Mouse (Mus musculus) liver (tissue): ENCODE measurements at regions not wholly inside any gene's neighbourhood (a gene's known extent, or its start where the extent isn't known, plus 50 kb on each side); places are given as distances from the start of the nearest gene placed in this dataset.
A peak's percentile ranks its signal among the peaks of the same experiment; 100 is the strongest.

Experiments
- DNase-seq: peaks from one replicate; pipeline ENCODE4 v3.0.0-alpha.2; 2020; ENCODE audit warnings: mixed read lengths

DNA sequence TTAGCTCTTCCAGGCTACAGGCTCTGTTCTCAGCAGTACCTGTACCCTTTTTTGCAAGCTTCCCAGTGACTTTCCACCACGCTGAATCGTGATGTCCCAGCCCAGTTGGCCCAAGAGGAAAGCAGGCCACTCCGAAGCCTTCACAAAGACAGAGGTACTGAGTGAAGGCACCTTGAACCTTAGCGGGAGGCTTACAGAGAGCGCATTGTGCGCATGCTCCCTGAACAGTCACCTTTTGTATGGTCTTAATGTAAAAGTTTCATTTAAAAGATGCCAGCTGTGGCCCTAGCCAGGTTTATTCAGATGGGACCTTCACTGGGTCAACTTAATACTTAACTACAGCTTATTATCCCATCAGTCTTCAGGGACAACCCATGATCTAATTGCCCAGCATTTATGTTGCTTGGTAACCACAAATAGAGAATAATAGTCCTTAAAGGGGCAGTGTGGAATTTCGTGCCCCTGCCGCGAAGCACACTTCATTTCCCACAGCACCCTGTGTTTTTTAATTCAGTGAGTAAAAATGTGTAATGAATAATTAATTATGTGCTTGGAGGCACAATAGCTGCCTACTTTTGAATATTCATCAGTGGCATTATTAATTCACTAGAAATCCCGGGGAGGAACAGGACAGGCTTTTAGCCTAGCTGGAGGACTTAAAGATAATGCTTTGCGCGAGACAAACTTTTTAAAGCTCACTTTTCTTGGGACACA lies 111.3 kb upstream of the Vrk1 start:
- DNase-seq: no peak

GRCm38 (mm10) chr12:105899294-105899909 lies 110.6 kb upstream of the Vrk1 start:
- DNase-seq: no peak

DNA sequence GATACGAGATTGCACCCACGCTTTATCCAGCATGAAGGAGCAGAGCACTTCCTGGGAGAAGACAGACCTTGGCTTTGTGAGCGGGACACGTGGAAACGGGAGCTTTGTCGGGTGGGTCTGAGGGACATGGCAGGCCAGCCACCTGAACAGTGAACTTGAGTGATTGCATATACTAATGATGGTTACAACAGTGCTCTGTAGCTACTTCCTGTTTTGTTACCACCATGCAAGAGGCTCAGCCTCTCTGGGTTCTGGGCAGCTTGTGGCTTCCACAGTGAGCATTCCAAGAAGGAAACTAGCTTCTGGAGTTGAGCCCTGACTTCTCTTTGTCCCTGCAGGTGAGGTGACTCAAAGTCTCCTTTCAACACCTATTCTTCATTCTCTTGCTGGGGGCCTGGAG lies 109.5 kb upstream of the Vrk1 start:
- DNase-seq: no peak

- DNase-seq: peak; percentile 17
Observed at GRCm38 (mm10) chr12:105903072-105903471, 107.0 kb upstream of the Vrk1 start.

DNA sequence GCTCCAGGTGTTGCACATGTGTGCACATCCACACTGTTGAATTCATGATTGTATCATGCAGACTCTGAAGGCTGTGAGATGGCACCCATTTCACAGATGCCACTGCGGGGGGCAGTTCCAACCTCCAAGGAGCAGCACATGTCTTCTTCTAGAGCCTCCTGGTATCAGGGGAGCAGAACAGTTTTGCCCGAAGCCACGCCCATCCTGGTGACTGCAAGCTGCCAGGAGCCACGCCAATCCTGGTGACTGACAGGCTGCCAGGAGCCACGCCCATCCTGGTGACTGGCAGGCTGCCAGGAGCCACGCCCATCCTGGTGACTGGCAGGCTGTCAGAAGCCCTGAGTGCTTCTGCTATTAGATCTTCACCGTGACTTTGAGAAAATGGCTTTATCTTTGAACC lies 103.4 kb upstream of the Vrk1 start:
- DNase-seq: peak; percentile 83

DNA sequence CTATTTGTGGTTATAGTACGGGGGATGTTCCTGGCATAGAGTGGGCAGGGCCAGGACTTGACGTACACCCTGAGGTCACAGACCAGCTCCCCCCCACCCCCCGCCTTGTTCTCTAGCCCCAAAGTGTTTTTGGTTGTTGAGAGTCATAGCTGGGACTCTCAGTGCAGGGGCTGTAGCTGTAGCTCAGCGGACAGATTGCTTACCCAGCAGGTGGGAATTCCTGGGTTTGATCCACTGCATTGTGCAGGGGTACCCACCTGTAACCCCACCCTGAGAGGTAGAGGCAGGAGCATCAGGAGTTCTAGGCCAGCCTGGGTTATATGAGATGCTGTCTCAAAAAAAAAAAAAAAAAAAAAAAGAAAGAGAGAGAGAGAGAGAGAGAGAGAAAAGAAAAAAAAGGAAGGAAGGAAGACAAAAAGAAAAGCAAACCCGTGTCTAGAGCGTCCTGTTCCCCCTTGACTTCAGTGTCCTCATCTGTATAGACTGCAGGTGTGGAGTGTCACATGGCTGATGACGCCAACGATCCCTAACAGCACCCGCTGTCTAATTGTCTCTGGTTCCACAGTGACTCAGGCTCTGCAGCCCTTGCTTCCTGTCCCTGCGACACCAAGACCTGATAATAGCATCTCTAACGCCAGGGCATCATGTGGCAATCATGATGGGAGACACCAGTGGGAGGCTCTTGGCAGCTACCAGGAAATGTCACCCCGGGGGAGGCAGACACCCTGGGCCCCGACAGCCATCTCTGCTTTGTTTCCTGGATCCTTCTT lies 102.0 kb upstream of the Vrk1 start:
- DNase-seq: no peak

GRCm38 (mm10) chr12:105911556-105911955 lies 98.5 kb upstream of the Vrk1 start:
- no peak for DNase-seq

DNA sequence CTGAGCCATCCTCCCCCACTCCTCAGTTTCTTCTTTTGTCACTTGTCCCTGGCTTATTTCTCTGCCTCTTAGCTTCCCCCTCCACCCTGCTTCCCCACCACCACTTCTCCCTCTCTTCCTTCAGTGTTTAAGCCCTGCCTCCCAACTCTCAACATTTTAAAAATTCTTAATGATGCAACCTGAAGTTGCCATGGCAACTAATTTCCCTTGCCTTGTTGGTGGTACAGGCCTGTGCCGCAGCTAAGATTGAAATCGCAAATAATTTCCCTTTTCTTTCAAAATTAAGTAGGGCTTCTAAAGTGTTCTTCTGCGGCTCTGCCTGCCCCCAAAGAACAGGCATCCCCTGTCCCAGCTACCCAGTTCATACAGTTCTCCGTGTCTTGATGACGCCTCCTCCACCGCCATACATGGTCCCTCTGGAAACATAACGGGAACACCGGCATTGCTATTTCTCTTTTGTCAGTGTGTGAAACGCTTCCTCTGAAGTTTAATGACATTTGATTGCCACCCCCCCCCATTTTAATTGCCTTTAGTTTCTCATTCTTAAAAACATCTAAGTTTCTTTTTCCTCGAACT lies 92.6 kb upstream of the Vrk1 start:
- no peak for DNase-seq

GRCm38 (mm10) chr12:105918775-105919174 lies 91.3 kb upstream of the Vrk1 start:
- DNase-seq: no peak

DNA sequence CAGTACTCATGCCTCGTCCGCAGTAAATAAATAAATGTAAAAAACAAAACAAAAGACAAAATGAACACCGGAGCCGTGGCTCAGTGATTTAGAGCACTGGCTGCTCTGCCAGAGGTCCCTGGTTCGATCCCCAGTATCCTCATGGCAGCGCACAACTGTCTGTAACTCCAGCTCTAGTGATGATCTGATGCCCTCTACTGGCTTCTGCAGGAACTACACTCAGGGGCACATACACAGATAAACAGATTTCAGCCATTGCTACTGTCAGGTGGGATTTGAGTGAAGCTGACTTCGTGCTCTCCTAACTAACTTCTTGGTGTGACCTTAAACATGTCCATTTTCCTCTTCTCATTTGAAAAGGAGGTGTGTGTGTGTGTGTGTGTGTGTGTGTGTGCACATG lies 82.8 kb upstream of the Vrk1 start:
- DNase-seq: no peak

- DNase-seq: no peak
Observed at GRCm38 (mm10) chr12:105929456-105929921, 80.5 kb upstream of the Vrk1 start.

DNA sequence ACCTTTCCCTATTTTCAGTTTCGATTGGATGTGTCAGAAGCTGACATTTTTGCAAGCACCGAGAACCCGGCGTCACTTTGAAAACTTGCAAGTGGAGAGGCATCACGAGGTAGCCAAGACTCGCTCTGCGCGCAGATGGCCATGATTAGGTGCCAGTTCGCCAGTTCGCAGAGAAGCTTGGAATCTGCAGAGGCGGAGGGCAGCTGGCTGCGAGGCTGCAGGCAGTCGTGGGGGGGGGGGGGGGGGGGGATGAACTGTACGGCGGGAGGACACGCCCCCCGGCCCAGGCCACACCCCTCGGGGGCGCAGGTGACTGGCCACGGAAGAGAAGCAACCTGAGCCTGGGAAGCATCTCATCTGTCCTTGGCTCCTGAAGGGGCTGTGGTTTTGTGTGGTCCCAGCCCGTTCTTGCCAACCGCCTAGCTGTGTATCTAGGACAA lies 74.6 kb upstream of the Vrk1 start:
- no peak for DNase-seq

- DNase-seq: peak; percentile 15
Observed at GRCm38 (mm10) chr12:105936812-105937530, 73.1 kb upstream of the Vrk1 start.

- peak; percentile 18 for DNase-seq
Observed at GRCm38 (mm10) chr12:105942136-105943076, 67.6 kb upstream of the Vrk1 start.

DNA sequence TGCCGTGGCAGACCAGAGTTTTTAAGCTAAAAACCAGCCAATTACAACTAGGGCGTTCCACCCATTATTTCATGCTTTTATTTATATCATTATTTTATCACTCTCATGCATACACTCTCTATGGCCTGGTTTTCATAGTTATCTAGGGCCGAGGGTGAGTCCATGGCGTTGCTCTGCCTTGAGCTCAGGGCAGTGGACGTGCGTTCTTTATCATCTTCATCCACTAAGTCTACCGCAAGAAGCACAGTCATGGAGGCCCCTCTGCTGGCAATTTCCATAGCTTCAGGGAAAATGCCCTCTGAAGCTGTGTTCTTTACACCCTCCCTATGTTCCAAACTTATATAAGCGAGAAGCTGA lies 67.0 kb upstream of the Vrk1 start:
- DNase-seq: peak; percentile 29

GRCm38 (mm10) chr12:105947332-105947731 lies 62.7 kb upstream of the Vrk1 start:
- no peak for DNase-seq

GRCm38 (mm10) chr12:105948322-105948721 lies 61.7 kb upstream of the Vrk1 start:
- DNase-seq: no peak

- DNase-seq: no peak
Observed at GRCm38 (mm10) chr12:105955764-105956290, 54.2 kb upstream of the Vrk1 start.

DNA sequence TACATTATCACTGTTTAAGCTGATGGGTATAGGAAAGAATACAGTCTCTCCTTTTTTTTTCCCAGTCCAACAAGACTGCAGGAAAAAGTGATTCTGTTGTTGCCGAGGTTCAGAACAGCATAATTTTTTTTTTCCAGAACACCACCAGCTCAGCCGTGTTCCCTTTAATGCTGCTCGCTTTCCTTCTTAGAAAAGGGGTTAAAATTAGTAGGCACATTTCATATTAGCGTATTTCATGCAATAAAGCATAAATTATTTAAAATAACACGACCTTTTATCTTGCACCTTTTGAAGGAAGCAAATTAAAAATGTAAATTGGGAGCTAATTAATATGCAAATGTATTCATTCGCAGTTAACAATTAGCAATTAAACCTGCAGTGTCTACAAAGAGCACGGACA lies 50.3 kb upstream of the Vrk1 start:
- no peak for DNase-seq
